Mouse (Mus musculus) E14TG2a.4 (cell line): ENCODE results near the gene Speg.

Experiments used
- CTCF ChIP-seq: conservative IDR thresholded peaks from 2 replicates; pipeline ENCODE4 v1.5.1; 2014; ENCODE audit warnings: low read length
- NANOG ChIP-seq: IDR thresholded peaks from 2 replicates; pipeline ENCODE4 v1.6.1; 2014; ENCODE audit warnings: borderline replicate concordance, low read length, mixed read lengths
- POU5F1 ChIP-seq: IDR thresholded peaks from 2 replicates; pipeline ENCODE4 v1.6.1; 2014; ENCODE audit warnings: low read length, borderline replicate concordance

DNA sequence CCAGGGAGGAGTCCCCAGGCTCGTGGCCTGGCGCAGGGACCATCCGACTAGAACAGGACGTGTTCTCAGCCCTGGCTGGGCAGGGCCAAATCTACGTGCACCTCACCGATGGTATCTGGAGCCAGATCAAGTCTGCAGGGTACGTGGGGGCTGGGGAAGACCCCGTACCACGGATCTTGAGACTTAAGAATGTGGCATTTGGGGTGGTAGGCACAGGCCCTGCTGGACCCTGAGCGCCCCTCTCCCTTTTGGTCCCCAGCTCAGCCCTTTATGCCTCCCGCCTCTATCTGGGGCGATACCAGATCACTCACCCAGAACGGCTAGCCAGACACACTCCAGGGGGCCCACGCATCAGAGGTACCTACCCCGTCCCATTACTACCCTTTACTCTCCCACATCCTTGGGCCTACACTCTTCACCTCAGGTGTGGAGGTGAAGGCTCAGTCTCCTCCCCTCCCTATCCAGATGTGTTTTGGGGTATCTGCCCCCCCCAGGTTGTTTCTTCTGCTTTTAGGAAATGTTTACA is 66.4 kb downstream of the Speg start:
- no peak for TF ChIP-seq CTCF
- TF ChIP-seq NANOG, result no peak
- no peak for TF ChIP-seq POU5F1
